Comparison of ENCODE assay signal across 21 mouse cellular contexts in the genomic region with DNA sequence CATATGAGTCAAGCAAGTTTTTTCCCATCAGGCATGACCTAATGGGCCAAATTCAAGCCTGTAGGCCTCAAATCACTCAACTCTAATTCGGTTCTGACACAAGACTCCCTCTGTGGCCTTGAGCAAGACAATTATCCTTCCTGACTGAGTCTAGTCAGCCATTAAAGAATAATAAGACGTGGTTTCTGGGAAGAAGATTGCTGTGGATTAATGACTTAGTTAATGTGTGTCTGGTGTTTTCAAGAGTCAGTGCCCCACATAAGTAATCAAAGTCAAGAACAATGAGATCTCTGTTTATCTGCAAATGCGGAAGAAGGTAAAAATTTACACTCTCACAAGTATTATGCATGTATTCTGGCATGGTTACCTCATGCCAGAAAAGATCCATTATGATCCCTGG.
A peak's percentile ranks its signal among the peaks of the same experiment; 100 is the strongest.
DNase-seq lines count a peak whose midpoint lies in the region; ATAC-seq and TF ChIP-seq lines count a peak whose summit lies in the region.
"Had no signal": no experiment of that assay in that cellular context is flagged by ENCODE, and none has a peak within 500 bp of the region (broad histone marks: within the 10 kb centered on the region; RNA-seq: fewer than 3 reads in every experiment).

No protein-coding gene starts in this region.

- no peak for TF ChIP-seq POLR2A in kidney, adult 2 months (IDR thresholded peaks at IDR 0.05; ENCODE audit: low read depth, low read length)

- DNase-seq in kidney, adult 2 months: peak; percentile 21
- no peak for DNase-seq in kidney, postnatal 14 days
- DNase-seq in kidney, postnatal 0 days (ENCODE audit: low spot score): peak; percentile 29
- no peak for DNase-seq in kidney, adult 8-10 months
- peak; percentile 30 for DNase-seq in fat pad, adult 2 months (ENCODE audit: extremely low read depth, low read depth, low spot score)
- no peak for DNase-seq in heart, postnatal 10 days
- DNase-seq: adrenal gland, postnatal 10 days; cerebellum, adult 11-12 months; cerebellum, adult 9-10 months; cerebellum, postnatal 25 days; gastrocnemius, postnatal 10 days; heart, adult 18-20 months; heart, postnatal 14 days had no signal

- H3K4me1 ChIP-seq in kidney, adult 2 months (ENCODE audit: control insufficient read depth, insufficient read depth, low read length): no peaks in the 10 kb centered on the region
- no peaks in the 10 kb centered on the region for H3K4me1 ChIP-seq in kidney, postnatal 0 days (replicated peaks; ENCODE audit: insufficient read depth, low read length)
- H3K4me1 ChIP-seq: embryonic facial prominence, embryonic 15.5 days; forebrain, embryonic 12.5 days; heart, embryonic 10.5 days; hindbrain, embryonic 13.5 days had no signal

- no peak overlapping the region for H3K9ac ChIP-seq in kidney, postnatal 0 days (ENCODE audit: low read depth, low read length)
- H3K9ac ChIP-seq: embryonic facial prominence, embryonic 15.5 days; forebrain, embryonic 12.5 days; hindbrain, embryonic 13.5 days had no signal

- intact Hi-C loops in heart, postnatal 10 days (cut with DNase I): no loop called here

- H3K36me3 ChIP-seq in kidney, adult 2 months (ENCODE audit: control insufficient read depth, insufficient read depth, low read length): no peaks in the 10 kb centered on the region
- H3K36me3 ChIP-seq in kidney, postnatal 0 days (ENCODE audit: insufficient read depth, low read length): no peaks in the 10 kb centered on the region
- H3K36me3 ChIP-seq: embryonic facial prominence, embryonic 15.5 days; forebrain, embryonic 12.5 days; heart, embryonic 10.5 days; hindbrain, embryonic 13.5 days had no signal

- no peaks in the 10 kb centered on the region for H3K9me3 ChIP-seq in kidney, postnatal 0 days (replicated peaks; ENCODE audit: low read length)
- H3K9me3 ChIP-seq: embryonic facial prominence, embryonic 15.5 days; forebrain, embryonic 12.5 days; heart, embryonic 10.5 days; hindbrain, embryonic 13.5 days had no signal

- H3K4me2 ChIP-seq in kidney, postnatal 0 days (ENCODE audit: low read length): no peak overlapping the region
- H3K4me2 ChIP-seq: embryonic facial prominence, embryonic 15.5 days; forebrain, embryonic 12.5 days; hindbrain, embryonic 13.5 days had no signal

- no peak for ATAC-seq in kidney, postnatal 0 days (replicated peaks; ENCODE audit: low FRiP score, low read depth)
- ATAC-seq: forebrain, embryonic 16.5 days; hindbrain, postnatal 0 days had no signal

- H3K27ac ChIP-seq in kidney, adult 2 months (ENCODE audit: insufficient read depth, low read depth, low read length): no peak overlapping the region
- no peak overlapping the region for H3K27ac ChIP-seq in kidney, postnatal 0 days
- H3K27ac ChIP-seq: embryonic facial prominence, embryonic 15.5 days; forebrain, embryonic 12.5 days; heart, embryonic 10.5 days; hindbrain, embryonic 13.5 days; hindbrain, postnatal 0 days had no signal

- no peak overlapping the region for H3K4me3 ChIP-seq in kidney, adult 2 months (ENCODE audit: insufficient read depth, low read depth, low read length)
- no peak overlapping the region for H3K4me3 ChIP-seq in kidney, postnatal 0 days (replicated peaks; ENCODE audit: low read depth, low read length)
- H3K4me3 ChIP-seq: embryonic facial prominence, embryonic 15.5 days; erythroblast, embryonic 14.5 days; forebrain, embryonic 12.5 days; heart, embryonic 10.5 days; hindbrain, embryonic 13.5 days had no signal

- H3K27me3 ChIP-seq in kidney, adult 2 months (replicated peaks; ENCODE audit: control insufficient read depth, insufficient read depth, low read length): no peaks in the 10 kb centered on the region
- no peaks in the 10 kb centered on the region for H3K27me3 ChIP-seq in kidney, postnatal 0 days (ENCODE audit: insufficient read depth, low read length)
- H3K27me3 ChIP-seq: CH12.LX; embryonic facial prominence, embryonic 15.5 days; forebrain, embryonic 12.5 days; hindbrain, embryonic 13.5 days had no signal

- no peak for TF ChIP-seq CTCF in kidney, adult 2 months (conservative IDR thresholded peaks at IDR 0.05; ENCODE audit: insufficient read depth, insufficient read length, low read depth, low read length)
- no peak for TF ChIP-seq CTCF in kidney, postnatal 0 days (IDR thresholded peaks at IDR 0.05; ENCODE audit: low read depth)

- 52% methylated on average over 3 of the region's 3 CpGs for WGBS in kidney, adult 2 months
- WGBS in kidney, postnatal 0 days: 32% methylated on average over 3 of the region's 3 CpGs

Comparison
In these comparisons a context has a peak if more than half of its experiments do, and no peak if none do; other contexts are left out.
1. DNase-seq: peak in kidney, adult 2 months (single experiment), kidney, postnatal 0 days (single experiment) and fat pad, adult 2 months (single experiment); none in kidney, postnatal 14 days (single experiment), kidney, adult 8-10 months (0 of 2) and heart, postnatal 10 days (0 of 2).